Mouse (Mus musculus): Measurements from ENCODE around the gene Hist1h2ai. TPM values are rescaled to one million over a fixed set of nuclear protein-coding genes. Genes with fewer than 3 reads are reported as not detected.
"Not testable (repeated sequence)": the region's sequence is repeated elsewhere in the genome, so short reads cannot be mapped to it uniquely, and the experiment has no call there.

Gene Hist1h2ai
- polyA plus RNA-seq, 1 experiment, result 0.84 TPM

- peak; percentile 75 to 85 for DNase-seq
- Histone ChIP-seq H3K4me3 (replicated peaks; ENCODE audit: insufficient read depth, low read depth, low read length) (peak overlapping the region; percentile 35), H3K27ac (ENCODE audit: insufficient read depth, low read length) (no peak overlapping the region), H3K27me3 (ENCODE audit: control insufficient read depth, insufficient read depth, low read length) (no peaks in the 10 kb centered on the region; the same call in 1 of the 2 replicates), H3K4me1 (ENCODE audit: control insufficient read depth, insufficient read depth, low read length) (no peaks in the 10 kb centered on the region)
- under 1% methylated on average over 21 of the region's 21 CpGs for WGBS
- no peak for TF ChIP-seq POLR2A (IDR thresholded peaks at IDR 0.05; ENCODE audit: borderline replicate concordance, insufficient read depth, low read length)
- TF ChIP-seq CTCF (IDR thresholded peaks at IDR 0.05; ENCODE audit: borderline replicate concordance, insufficient read depth, low read depth, low read length), result peak; percentile 84
These were observed 18.0 kb downstream of the Hist1h2ai start for GRCm38 (mm10) chr13:21734010-21734905.

GRCm38 (mm10) chr13:21734906-21735767, 18.9 kb downstream of the Hist1h2ai start, which contains the start of gene Hist1h4j:
Gene Hist1h4j, plus strand, starts transcription at chr13:21735064.
- not testable (repeated sequence) for H3K4me1 ChIP-seq (ENCODE audit: control insufficient read depth, insufficient read depth, low read length); H3K27me3 ChIP-seq (ENCODE audit: control insufficient read depth, insufficient read depth, low read length); H3K27ac ChIP-seq (ENCODE audit: insufficient read depth, low read length)
- TF ChIP-seq POLR2A (IDR thresholded peaks at IDR 0.05; ENCODE audit: borderline replicate concordance, insufficient read depth, low read length), result peak; percentile 74; the same call in 1 of the 2 replicates
- under 1% methylated on average over 48 of the region's 56 CpGs for WGBS
- H3K4me3 ChIP-seq (replicated peaks; ENCODE audit: insufficient read depth, low read depth, low read length), result peak within 1 kb of the TSS; percentile 35
- DNase-seq, result peak; percentile 80 to 81

- 97% methylated on average over 1 of the region's 1 CpGs for WGBS
- DNase-seq, result no peak
- Histone ChIP-seq H3K4me3 (replicated peaks; ENCODE audit: insufficient read depth, low read depth, low read length) (no peak overlapping the region), H3K27me3 (ENCODE audit: control insufficient read depth, insufficient read depth, low read length) (no peaks in the 10 kb centered on the region), H3K4me1 (ENCODE audit: control insufficient read depth, insufficient read depth, low read length) (no peaks in the 10 kb centered on the region), H3K27ac (ENCODE audit: insufficient read depth, low read length) (no peak overlapping the region)
- TF ChIP-seq POLR2A (IDR thresholded peaks at IDR 0.05; ENCODE audit: borderline replicate concordance, insufficient read depth, low read length) (no peak), CTCF (IDR thresholded peaks at IDR 0.05; ENCODE audit: borderline replicate concordance, insufficient read depth, low read depth, low read length) (no peak)
These were observed 28.8 kb downstream of the Hist1h2ai start for GRCm38 (mm10) chr13:21745006-21745405.

- Histone ChIP-seq H3K27me3 (ENCODE audit: control insufficient read depth, insufficient read depth, low read length) (no peaks in the 10 kb centered on the region), H3K4me1 (ENCODE audit: control insufficient read depth, insufficient read depth, low read length) (no peaks in the 10 kb centered on the region), H3K4me3 (replicated peaks; ENCODE audit: insufficient read depth, low read depth, low read length) (peak overlapping the region; percentile 48), H3K27ac (ENCODE audit: insufficient read depth, low read length) (no peak overlapping the region; the same call in 1 of the 2 replicates)
- no peak for TF ChIP-seq POLR2A (IDR thresholded peaks at IDR 0.05; ENCODE audit: borderline replicate concordance, insufficient read depth, low read length)
- TF ChIP-seq CTCF (IDR thresholded peaks at IDR 0.05; ENCODE audit: borderline replicate concordance, insufficient read depth, low read depth, low read length), result no peak
- 15% methylated on average over 5 of the region's 5 CpGs for WGBS
- DNase-seq, result no peak
These were observed 33.4 kb downstream of the Hist1h2ai start for GRCm38 (mm10) chr13:21749387-21750158.

GRCm38 (mm10) chr13:21750159-21751017, 34.2 kb downstream of the Hist1h2ai start, which contains the start of gene Hist1h4k:
Gene Hist1h4k, minus strand, starts transcription at chr13:21750505.
- peak within 1 kb of the TSS; percentile 59 for H3K4me3 ChIP-seq (replicated peaks; ENCODE audit: insufficient read depth, low read depth, low read length)

GRCm38 (mm10) chr13:21751417-21751816, 35.2 kb downstream of the Hist1h2ai start:
- TF ChIP-seq CTCF (IDR thresholded peaks at IDR 0.05; ENCODE audit: borderline replicate concordance, insufficient read depth, low read depth, low read length) (no peak), POLR2A (IDR thresholded peaks at IDR 0.05; ENCODE audit: borderline replicate concordance, insufficient read depth, low read length) (no peak)
- Histone ChIP-seq H3K27me3 (ENCODE audit: control insufficient read depth, insufficient read depth, low read length) (no peaks in the 10 kb centered on the region), H3K27ac (ENCODE audit: insufficient read depth, low read length) (no peak overlapping the region), H3K4me3 (replicated peaks; ENCODE audit: insufficient read depth, low read depth, low read length) (no peak overlapping the region), H3K4me1 (ENCODE audit: control insufficient read depth, insufficient read depth, low read length) (no peaks in the 10 kb centered on the region)
- no peak for DNase-seq

More at GRCm38 (mm10) chr13:21750159-21751017, 34.2 kb downstream of the Hist1h2ai start, which contains the start of gene Hist1h4k:
- H3K27ac ChIP-seq (ENCODE audit: insufficient read depth, low read length), result peak within 1 kb of the TSS; percentile 41; the same call in 1 of the 2 replicates
- H3K27me3 ChIP-seq (ENCODE audit: control insufficient read depth, insufficient read depth, low read length); H3K4me1 ChIP-seq (ENCODE audit: control insufficient read depth, insufficient read depth, low read length): not testable (repeated sequence)
- peak; percentile 95 for DNase-seq
- peak; percentile 89; the same call in 1 of the 2 replicates for TF ChIP-seq POLR2A (IDR thresholded peaks at IDR 0.05; ENCODE audit: borderline replicate concordance, insufficient read depth, low read length)
- under 1% methylated on average over 50 of the region's 56 CpGs for WGBS
